Mouse (Mus musculus): Measurements from ENCODE around the gene Eya3.

- TF ChIP-seq EP300 (IDR thresholded peaks at IDR 0.05; ENCODE audit: low read length) (no peak), MAX (IDR thresholded peaks at IDR 0.05; ENCODE audit: low read length) (peak; percentile 95), POLR2A (IDR thresholded peaks at IDR 0.05; ENCODE audit: low read depth, low read length) (peak; percentile 90)
Observed at GRCm38 (mm10) chr4:132767914-132768876, 129.4 kb downstream of the Eya3 start, which contains the start of gene Rpa2.
